Mouse (Mus musculus) mouse embryonic stem cell (cell line): ENCODE measurements around the gene Leo1.
"Not testable (repeated sequence)": the region's sequence is repeated elsewhere in the genome, so short reads cannot be mapped to it uniquely, and the experiment has no call there.

Experiments
- in situ Hi-C, 2 experiments: fragments of 300-500 bp; cut with MboI; formaldehyde crosslinking; loops; 1 replicate in 1 of 2; 3 replicates in 1 of 2; pipeline ENCODE4 v1.14.3; 2019 to 2020; ENCODE audit warnings: low sequenced_read_pairs in 2 of 2, low pct_unique_long_range_greater_than_20kb in 1 of 2, mixed read lengths in 1 of 2; ENCODE audit not compliant: unreplicated experiment in 1 of 2

Gene Leo1

GRCm38 (mm10) chr9:75423683-75424082 is 17.6 kb upstream of the Leo1 start:
- in situ Hi-C loops, result no loop called here

GRCm38 (mm10) chr9:75424358-75425150 is 16.8 kb upstream of the Leo1 start:
- in situ Hi-C loops, result no loop called here

DNA sequence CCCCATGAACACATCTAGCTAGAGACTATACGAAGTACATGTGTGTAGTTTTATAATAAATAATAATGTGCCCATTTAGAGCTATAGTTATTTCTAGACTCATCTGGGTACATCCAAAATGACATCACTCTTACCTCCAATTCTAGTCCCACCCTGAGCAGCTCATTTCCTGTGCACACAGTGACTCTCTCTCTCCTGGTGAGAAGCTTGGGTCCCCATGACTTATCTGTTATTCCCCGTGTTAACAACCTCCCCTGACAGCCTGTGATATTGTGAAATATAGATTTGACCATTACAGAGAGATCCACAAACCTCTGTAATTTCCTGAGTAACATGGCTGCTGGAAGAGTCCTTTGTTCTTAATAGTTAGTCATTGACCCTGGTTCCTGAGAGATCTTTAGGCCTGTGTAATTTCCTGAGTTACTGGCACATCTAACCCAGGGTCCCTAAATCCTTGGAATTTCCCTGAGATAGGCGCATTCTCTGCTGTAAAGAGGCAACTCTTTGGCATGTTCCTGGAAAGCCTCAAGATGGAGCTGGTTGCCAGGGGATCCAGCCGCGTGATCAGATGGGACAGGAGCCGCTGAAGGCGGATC is 15.4 kb upstream of the Leo1 start:
- in situ Hi-C loops, result no loop called here

DNA sequence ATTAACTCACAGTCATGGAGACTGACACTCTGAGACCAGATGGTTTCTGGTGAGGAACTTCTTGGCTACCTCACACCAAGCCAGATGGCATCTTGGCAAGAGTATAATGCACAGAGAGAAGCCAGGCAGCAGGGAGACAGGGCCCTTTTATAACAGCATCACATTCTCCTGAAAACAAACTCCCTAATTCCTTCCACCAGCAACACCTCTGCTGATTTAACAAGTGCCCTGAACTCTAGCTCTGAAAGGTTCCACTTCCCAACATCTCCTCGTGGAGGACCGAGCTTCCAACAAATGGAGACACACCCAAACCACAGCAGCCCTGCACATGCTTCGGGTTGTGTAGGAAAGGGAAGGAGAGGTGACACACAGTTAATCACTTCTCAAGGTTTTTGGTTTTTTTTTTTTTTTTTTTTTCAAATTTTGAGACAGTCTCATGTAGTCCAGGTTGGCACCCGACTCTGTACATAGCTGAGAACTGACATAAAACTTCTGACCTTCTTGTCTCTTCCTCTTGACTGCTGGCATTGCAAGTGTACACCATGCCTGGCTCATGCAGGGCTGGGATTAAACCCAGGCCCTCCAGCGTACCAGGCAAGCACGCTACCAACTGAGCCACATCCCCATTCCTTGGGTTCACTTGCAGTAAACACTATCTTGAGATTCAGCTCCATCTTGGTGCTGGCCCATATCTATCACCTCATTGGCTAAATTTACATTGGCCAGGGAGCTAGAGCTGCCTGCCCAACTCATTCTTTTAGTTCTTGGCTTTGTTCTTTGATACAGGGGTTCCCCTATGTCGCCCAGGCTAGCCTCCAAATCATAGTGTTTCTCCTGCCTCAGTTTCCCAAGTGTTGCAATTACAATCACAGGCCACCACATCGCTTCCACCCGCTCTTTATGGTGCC is 13.7 kb upstream of the Leo1 start:
- in situ Hi-C loops, result no loop called here

GRCm38 (mm10) chr9:75428274-75428600 is 13.1 kb upstream of the Leo1 start:
- in situ Hi-C loops, result no loop called here

DNA sequence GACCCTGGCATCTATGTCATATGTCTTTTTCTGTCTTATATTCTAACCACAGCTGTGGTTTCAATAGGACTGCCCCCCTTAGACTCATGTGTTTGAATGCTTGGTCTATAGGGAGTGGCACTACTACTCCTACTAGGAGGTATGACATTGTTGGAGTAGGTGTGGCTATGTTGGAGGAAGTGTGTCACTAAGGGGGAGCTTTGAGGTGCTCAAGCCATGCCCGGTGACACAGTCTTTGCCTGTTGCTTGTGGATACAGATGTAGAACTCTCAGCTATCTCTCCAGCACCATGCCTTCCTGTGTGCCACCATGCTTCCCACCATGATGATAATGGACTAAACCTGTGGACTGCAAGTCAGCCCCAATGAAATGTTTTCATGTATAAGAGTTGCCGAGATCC is 12.3 kb upstream of the Leo1 start:
- in situ Hi-C loops, result no loop called here

DNA sequence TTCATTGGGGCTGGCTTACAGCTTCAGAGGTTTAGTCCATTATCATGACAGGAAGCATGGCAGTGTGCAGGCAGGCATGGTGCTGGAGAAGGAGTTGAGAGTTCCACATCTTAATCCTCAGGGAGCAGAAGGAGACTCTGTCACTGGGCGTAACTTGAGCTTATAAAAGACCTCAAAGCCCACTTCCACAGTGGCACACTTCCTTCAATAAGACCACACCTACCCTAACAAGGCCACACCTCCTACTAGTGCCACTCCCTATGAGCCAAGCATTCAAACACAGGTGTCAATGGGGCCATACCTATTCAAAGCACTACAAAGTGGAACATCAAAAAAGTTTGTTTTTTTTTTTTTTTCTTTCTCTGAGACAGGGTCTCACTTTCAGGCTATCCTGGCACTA is 11.7 kb upstream of the Leo1 start:
- in situ Hi-C loops, result loop anchor here in 1 of 2 experiments (10.0 kb wide), 1 partner anchor 55 kb away; no protein-coding TSS in a partner anchor

GRCm38 (mm10) chr9:75430822-75431621 is 10.3 kb upstream of the Leo1 start:
- in situ Hi-C loops, result loop anchor here in 1 of 2 experiments (10.0 kb wide), 1 partner anchor 56 kb away; no protein-coding TSS in a partner anchor

- in situ Hi-C loops, result loop anchor here in 1 of 2 experiments (10.0 kb wide), 1 partner anchor 58 kb away; no protein-coding TSS in a partner anchor
Measured at GRCm38 (mm10) chr9:75432694-75433093, 8.6 kb upstream of the Leo1 start.

DNA sequence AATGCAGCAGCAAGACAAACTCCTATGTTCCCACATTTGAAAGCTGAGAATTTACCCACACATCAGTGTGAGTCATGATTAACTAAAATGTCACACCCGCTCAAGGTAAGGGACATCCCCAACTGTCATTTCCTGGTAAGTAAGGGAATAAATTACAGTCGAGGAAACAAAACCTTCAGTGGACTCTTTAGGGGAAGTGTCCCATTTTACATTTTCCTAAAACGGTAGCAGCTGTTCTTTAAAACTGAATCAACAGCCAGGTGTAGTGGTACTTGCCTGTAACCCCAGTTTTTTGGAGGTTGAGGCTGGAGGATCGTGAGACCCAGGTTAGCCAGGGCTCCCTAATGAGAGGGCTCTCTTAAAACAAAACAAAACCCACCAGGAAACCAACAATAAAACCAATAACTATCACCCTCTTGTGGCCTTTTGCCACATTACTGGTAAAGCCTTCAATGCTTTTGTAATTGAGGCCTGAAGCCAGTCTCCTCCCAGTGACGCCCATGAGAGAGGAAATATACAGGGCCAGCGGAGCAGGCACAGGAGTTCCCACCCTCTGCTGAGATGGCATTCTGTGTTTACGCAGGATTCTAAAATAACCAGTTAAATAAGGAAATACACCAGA is 7.0 kb upstream of the Leo1 start:
- in situ Hi-C loops, result loop anchor here in 1 of 2 experiments (10.0 kb wide), 1 partner anchor 59 kb away; no protein-coding TSS in a partner anchor

- in situ Hi-C loops, result loop anchor here in 1 of 2 experiments (10.0 kb wide), 1 partner anchor 60 kb away; no protein-coding TSS in a partner anchor
Measured at GRCm38 (mm10) chr9:75434872-75435271, 6.5 kb upstream of the Leo1 start.

DNA sequence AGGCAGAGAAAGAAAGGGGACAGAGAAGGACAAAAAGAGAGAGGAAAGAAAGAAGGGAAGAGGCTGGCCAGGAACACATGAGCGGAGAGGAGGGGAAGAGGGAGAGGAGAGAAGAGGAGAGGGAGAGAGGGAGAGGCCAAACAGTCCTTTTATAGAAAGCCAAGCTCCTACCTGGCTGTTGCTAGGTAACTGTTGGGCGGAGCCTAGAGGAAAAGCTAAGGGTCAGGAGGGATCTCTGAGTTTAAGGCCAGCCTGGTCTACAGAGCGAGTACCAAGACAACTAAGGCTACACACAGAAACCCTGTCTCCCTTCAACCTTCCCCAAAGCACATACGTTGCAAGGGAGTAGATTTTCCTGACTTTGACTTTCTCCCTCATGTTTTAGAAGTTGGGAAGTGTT is 6.0 kb upstream of the Leo1 start:
- in situ Hi-C loops, result loop anchor here in 1 of 2 experiments (10.0 kb wide), 1 partner anchor 60 kb away; no protein-coding TSS in a partner anchor

DNA sequence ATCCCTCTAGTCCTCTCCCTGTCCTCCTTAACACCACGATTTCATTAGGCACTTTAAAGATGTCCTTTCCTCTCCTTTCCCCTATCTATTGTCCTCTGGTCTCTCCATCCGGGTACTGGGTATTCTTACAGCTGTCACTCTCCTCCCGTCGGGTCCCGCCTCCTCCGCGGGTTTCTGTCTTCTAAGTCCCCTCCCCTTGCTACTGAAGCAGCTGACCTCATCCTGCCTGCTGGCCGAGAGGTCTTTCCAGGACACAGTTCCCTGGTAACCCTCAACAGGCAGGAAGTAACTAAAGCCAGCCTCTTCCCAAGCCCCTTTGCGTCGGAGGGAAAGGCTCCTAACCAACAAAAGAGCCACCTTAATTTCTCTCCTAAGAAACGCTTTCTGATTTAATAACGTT is 5.4 kb upstream of the Leo1 start:
- in situ Hi-C loops, result loop anchor here in 1 of 2 experiments (10.0 kb wide), 1 partner anchor 61 kb away; no protein-coding TSS in a partner anchor

GRCm38 (mm10) chr9:75437653-75438385 is 3.5 kb upstream of the Leo1 start:
- in situ Hi-C loops, result loop anchor here in 1 of 2 experiments (10.0 kb wide), 1 partner anchor 63 kb away; no protein-coding TSS in a partner anchor

DNA sequence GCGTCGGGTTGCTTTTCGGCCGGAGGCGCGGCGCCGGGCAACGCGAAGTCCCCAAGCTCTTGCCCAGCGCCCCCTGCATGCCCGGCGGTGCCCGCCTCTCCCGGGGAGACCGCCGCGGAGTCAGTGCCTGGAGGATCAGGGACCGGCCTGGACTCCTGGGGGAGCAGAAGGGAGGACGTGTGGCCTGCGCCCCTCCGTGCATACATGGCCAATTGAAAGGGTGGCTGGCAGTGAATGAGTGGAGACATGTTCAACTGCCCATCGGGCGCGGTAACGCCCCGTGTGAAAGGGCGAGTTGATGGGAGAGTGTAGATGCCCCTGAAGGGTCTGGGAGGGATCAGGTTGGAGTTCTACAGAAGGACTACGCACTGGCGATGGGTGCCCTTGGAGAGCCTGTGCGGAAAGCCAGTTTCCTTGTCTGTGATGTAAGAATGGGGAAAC is 387 bp downstream of the Leo1 start:
- in situ Hi-C loops, result no loop called here

GRCm38 (mm10) chr9:75444981-75445380 is 3.7 kb downstream of the Leo1 start:
- in situ Hi-C loops, result no loop called here

DNA sequence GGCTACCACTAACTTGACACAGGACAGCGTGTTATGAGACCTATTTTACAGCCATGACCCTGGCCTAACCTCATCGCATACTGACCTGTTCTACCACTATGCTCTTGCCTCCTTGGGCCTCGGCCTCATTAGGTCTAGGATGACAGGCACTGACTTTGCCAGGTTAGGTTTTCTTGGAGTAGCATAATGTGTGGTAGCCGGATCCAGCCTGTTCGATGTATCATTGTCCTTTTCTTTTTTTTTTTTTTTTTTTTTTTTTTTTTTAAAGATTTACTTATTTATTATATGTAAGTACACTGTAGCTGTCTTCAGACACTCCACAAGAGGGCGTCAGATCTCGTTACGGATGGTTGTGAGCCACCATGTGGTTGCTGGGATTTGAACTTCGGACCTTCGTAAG is 5.2 kb downstream of the Leo1 start:
- in situ Hi-C loops, result not testable (repeated sequence)
